Mouse (Mus musculus) 3T3-L1 (cell line): ENCODE measurements at regions not wholly inside any gene's neighbourhood (a gene's known extent, or its start where the extent isn't known, plus 50 kb on each side); places are given as distances from the start of the nearest gene placed in this dataset.

Experiments used
- DNase-seq: peaks from one replicate; pipeline ENCODE4 v3.0.0-alpha.2; 2015; ENCODE audit warnings: low read depth, low spot score

- no peak for DNase-seq
Measured at GRCm38 (mm10) chr3:136611682-136612081, 58.2 kb upstream of the Ppp3ca start.

GRCm38 (mm10) chr3:136610556-136610924, 59.4 kb upstream of the Ppp3ca start:
- DNase-seq = no peak

DNA sequence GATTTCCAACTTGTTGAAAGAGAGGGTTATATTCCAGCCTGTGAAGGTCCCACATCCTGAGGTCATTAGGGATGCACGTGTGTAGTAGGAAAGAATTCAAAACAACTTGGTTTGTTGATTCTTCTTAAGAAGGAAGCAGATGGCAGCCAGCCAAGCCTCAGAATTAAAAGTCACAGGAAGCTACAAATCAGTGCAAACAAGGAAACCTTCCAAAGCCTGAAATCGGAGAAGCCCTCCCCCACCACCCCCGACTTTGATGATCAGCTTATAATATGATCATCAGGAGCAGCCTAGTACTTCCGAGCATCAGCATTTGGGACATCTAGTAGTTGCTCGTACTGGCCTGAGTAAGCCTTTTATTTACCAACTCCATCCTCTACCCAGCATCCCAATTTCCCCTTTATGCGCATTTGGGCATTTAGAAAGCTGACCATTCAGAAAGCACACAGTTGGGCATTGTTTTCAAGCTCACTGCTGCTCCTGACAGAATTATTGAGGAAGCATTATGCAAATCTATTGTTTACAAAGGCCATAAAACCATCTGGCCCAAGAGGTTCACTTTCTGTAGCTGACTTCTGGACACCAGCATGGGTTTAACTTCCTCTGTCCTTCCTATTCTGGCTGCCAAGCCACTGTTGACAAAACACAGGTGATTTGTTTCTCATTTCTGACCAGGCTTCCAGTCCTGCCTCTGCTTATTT, 59.9 kb upstream of the Ppp3ca start:
- peak; percentile 38 for DNase-seq

DNA sequence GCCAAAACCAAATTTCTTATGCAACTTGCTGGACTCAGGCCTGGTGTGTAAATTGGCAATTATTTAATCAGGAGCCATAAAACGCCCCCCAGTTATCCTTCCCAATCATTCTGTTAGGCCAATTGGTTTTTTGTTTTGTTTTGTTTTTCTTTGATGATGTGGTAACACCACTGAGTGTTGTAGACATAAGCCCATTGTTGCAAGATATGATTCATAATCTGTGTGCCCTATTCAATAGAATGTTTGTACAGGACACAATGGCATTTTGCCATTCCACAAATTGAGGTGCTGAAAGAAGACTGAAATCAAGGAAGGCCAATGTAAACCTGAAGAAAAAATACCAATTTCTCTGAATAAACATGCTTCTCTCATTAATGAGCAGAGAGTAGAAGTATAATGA, 68.2 kb upstream of the Ppp3ca start:
- peak; percentile 74 for DNase-seq

- peak; percentile 87 for DNase-seq
Measured at GRCm38 (mm10) chr3:136583937-136584336, 86.0 kb upstream of the Ppp3ca start.

GRCm38 (mm10) chr3:136578016-136578415, 91.9 kb upstream of the Ppp3ca start:
- peak; percentile 75 for DNase-seq

DNA sequence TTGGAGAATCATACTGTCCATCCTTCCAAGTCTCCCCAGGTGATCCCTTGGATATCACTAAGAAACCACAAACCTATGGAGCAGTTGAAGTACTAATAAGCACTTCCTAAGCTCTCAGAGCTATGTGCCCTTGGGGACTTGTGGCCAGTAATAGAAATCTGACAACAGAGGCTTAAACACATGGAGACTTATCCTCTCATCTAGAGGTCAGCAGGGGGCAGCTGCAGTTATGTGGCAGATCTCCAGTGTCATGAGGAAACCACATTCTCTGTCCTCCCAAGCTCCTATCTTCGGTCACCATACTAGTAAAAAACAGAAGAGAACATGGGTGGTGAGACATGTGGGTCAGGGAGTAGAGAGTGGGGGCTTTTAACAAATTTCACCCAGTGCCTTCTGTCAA, 99.4 kb upstream of the Ppp3ca start:
- peak; percentile 74 for DNase-seq

DNA sequence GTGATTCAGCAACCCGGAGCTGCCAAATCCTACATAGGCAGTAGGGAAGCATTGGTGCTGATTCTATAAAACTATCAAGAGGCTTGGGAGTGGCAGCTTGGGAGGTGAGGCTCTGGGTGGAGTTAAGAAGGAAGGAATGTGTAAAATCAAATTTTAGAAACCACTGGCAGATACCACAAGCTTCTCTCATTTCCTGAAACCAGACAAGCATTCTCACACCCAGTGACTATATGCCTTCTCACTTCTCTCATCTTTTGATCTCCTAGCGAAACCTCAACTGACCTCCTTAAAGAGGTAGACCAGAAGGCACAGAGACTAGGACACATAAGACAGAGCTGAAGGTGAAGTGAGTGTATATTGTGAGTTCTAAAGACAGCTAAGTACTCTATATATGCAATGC, 113.4 kb upstream of the Ppp3ca start:
- DNase-seq = peak; percentile 36

GRCm38 (mm10) chr3:136549471-136549870, 120.5 kb upstream of the Ppp3ca start:
- no peak for DNase-seq

- DNase-seq = no peak
Measured at GRCm38 (mm10) chr3:136531604-136532003, 138.3 kb upstream of the Ppp3ca start.

DNA sequence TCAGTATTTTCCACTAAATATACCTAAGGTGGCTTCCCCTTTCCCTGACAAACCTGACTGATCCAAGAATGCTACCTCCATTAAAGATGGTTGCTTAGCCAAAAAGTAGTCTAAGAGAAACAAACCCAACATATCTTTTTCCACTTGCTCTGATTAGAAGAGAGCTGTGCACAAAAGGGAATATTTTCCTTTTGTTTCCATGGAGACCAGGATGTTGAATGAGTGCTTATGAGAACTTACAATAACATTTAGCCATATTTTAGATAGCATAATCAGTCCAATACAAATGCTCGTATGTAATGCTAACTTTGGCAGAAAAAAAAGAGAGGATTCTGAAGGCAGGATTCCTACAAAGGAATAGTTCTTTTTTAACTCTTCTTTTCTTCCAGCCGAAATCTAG, 161.3 kb upstream of the Ppp3ca start:
- DNase-seq = no peak

DNA sequence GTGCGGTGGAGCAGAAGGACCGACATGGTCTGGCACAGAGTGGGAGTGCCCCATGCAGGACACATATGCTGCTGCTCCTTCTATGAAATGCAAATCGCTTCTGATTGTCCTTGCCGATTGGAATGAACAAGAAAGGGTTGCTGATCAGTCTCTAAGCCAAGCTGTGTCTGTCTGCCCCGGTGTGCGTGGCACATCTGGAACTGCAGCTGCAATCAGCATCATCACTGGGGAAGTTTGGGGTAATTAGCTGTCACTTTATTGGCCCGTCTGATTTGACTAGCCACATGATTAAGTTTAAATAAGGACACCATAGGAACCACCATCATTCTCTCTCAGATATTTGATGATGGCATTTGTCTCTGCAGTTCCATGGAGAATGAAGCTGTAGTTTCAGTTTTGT, 162.9 kb upstream of the Ppp3ca start:
- DNase-seq = no peak

DNA sequence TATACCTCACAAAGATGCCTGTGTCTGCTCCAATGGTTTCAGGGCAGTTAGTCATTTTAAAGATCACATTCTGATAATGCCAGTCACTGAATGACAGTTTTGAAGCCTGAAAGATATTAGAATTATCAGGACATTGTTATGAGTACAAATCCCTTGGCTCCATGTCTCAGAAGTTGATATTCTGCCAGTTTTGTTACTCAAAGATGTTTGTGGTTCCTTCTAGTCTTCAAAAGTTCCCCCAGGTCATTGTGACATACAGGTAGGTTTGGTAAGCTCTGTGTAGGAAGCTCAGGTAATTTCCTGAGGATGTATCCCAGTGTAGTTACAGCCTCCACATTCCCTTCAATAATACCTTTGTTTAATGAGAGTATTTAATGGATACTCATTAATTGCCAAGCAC, 169.0 kb upstream of the Bank1 start:
- no peak for DNase-seq

GRCm38 (mm10) chr3:136491683-136492082, 165.8 kb upstream of the Bank1 start:
- DNase-seq = peak; percentile 8

- DNase-seq = no peak
Measured at GRCm38 (mm10) chr3:136471693-136472092, 145.8 kb upstream of the Bank1 start.

DNA sequence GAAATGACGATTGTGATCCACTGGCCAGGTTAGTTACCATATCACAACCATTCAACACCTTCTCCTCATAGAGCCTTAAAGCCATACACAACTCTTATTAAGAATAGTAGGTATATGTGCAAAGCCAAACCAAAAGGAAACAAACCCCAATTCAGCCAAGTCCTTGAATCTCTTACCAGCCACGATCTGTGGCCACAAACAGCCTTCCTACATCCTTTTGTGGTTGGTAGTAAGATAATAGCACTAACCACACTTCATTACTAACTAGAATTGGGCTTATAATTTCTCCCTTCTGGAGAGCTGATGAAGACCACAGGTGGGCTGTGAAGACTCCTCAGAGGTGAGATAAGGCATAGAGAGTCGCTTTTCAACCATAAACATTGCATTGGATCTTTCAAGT, 136.9 kb upstream of the Bank1 start:
- no peak for DNase-seq

DNA sequence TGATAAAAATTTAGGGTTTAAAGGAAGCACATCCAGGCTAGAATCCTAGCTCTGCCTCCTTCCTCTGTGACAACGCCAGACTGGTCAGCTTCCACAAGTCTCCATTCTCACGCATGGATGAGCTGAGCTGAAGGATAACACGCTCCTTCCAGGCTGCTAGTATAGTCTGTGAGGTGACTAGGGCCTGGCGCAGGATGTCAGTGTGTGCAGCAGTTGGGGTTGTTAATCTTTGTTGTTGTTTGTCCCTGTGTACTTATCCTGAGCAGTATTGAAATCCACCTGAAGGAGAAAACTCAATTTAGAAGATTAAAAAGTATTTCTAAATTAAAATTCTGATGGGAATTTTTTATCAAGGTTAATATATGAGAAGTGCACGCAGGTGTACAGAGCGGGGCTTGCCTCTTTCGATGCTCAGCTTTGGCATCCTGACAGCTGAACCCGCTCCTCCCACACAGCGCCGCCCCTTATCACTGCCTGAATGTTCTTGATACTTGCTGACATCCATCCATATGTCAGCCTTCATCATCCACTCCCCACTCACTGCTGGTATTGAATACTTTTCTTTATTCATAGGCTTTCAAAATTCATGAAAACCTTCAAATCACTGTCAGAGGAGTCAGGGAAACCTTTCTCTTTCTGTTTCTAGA, 130.7 kb upstream of the Bank1 start:
- no peak for DNase-seq

- DNase-seq = no peak
Measured at GRCm38 (mm10) chr3:136455651-136456470, 130.0 kb upstream of the Bank1 start.

DNA sequence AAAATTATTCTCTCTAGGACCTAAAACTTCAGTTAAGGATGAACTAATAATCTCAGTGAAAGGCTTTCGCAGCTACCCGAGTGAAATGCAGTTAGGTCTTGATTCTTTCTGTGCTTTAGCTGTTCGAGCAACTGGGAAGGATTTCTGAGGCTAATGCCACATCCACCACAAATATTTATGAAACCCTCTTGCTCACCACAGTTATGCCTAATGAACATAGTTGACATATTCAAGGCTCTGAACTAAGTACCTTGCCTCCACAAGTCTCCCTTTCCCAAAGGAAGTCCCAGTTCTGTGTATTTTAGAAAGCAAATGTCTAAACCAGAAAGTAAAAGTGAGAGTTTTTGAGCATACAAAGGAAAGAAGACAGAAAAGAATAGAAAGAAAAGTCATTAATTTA, 129.1 kb upstream of the Bank1 start:
- peak; percentile 89 for DNase-seq

DNA sequence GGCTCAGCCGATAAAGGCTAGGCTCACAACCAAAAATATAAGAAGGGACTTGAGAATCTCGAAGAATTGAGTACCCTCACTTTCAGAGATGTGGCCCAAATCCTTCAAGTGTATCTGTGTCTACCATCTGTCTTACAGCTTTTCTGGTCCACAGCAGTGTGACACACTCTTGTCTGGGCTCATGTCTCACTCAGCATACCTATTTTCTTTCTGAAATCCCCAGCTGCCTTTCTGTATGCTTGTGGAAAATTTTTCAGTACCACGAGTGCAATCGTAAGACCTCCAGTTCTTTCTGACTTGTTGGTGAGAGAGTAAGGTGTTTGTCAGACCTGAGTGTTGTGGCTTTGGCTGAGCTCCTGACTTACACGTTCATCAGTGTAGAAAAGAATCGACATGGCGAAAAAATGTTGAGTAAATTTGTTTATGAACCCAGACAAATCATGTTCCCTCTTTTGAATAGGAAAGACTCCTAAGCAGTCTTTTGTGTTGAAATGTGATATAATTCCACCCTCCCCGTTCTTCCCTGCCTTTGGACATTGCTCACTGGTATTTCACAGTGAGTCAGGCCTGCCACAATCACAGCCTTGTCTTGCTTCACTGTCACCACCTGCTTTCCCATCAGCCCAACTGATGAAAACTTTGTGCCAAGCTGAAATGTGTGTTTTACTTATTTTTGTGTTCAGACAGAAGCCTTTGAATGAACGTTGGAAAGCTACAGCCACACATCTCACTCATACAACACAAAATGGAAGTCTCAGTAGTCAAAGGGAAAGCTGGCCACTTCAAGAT, 125.3 kb upstream of the Bank1 start:
- DNase-seq = peak; percentile 86

DNA sequence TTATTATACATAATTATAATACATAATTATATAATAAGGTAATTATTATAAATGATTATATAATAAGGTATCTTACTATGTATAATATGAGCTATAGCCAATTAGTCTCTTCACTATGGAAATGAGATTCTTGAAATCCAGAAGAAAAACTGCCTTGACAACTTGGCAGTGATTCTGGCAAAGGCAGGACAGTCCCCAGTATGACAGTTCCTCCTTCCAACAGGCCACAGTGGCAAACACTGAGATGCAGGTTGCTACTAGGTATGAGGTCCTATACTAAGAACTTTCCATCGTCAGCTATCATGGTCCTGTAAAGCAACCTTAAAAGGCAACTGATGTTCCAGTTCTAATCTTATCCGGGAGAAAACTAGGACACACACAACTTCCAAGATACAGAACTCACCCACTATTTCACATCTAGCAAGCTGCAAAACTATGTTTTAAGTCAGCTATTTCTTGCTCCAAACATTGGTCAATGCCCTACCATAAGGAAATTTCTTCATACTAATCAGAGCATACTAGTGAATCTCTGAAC, 124.6 kb upstream of the Bank1 start:
- no peak for DNase-seq

- DNase-seq = no peak
Measured at GRCm38 (mm10) chr3:136449364-136449763, 123.5 kb upstream of the Bank1 start.
